Mouse (Mus musculus): ENCODE results near the gene Agpat2.
A peak's percentile ranks its signal among the peaks of the same experiment; 100 is the strongest.

Gene Agpat2

GRCm38 (mm10) chr2:26596898-26597297, 7.3 kb downstream of the Agpat2 start:
- no peak for DNase-seq (ENCODE audit: low read depth, low spot score)

- no peak for DNase-seq (ENCODE audit: low read depth, low spot score)
These were observed 8.3 kb downstream of the Agpat2 start for GRCm38 (mm10) chr2:26595725-26596435.

GRCm38 (mm10) chr2:26594934-26595724, 9.1 kb downstream of the Agpat2 start:
- DNase-seq (ENCODE audit: low read depth, low spot score): no peak

DNA sequence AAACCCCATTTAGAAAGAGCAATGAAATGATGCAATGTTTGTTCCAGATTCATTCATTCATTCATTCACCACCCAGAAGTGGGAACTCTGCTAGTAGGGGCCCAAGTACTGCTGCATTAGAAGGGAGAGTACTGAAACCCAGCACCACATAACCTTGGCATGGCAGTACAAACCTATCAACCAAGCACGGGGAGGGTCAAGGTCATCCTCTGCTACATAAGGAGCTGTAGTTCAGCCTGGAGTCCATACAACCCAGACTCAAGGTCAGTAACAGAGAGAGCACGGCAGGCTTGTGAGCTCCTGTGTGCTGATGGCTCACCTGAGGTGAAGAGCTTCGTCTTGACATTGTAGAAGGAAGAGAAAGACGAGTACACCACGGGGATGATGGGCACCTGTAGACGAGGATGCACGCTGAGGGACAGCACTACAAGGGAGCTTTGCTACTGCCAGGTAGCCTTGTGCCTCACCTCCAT, 9.7 kb downstream of the Agpat2 start:
- DNase-seq (ENCODE audit: low read depth, low spot score): no peak

- peak; percentile 30 for DNase-seq (ENCODE audit: low read depth, low spot score)
These were observed 10.2 kb downstream of the Agpat2 start for GRCm38 (mm10) chr2:26594022-26594346.

DNA sequence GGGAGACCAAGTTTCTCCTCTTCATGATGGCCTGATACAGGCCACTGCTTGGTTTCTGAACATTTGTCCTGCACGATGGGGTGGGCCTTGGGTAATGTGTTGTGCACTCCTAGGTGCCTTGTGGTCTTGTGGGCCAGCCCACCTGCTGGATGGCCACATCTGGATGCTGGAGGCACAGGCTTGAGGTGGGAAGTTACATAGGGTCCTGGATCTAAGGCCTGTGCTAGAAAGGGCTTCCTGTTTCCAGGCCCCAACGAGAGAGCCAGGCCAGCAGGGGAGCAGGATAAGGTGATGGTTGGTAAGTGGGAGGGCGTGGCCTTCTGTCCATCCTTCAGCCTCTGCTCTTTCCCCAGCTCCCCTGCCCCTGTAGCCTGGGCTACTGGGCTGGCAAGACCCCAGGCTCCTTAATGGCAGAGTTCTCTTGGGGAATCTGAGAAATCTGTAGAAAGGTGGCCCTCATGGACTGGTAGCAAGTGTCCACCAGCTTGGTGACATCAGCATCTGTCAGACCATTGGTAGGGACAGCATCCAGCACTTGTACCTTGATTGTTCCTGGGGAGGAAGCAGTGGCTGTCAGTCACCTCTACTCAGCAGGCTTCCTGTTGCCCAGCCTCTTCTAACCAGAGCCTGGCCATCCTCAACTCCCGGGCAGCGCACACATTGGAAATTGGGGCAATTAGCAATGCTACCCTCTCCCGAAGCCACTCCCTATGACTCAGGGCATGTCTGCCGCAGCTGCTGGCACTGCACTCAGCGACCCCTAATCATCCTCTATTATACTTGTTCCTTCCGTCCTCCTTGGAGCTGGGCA, 10.8 kb downstream of the Agpat2 start:
- no peak for DNase-seq (ENCODE audit: low read depth, low spot score)

DNA sequence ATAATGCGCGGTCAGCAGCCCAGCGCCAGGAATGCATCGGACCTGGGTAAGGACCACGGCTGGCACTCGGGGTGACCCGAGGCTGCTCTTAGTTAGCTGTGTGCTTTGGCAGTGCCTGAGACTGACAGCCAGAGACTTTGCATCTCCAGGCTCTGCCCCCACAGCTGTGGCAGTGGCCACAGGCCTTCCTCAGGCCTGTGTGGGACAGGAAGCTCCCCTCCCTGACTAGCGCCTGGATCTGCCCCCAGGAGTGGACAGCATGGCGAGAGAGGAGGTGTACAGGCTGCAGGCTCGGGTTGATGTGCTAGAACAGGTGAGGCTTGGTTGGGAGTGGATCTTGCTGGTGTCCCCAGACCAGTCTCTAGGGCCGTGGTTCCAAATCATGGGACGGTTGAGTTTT, 12.8 kb downstream of the Agpat2 start:
- no peak for DNase-seq (ENCODE audit: low read depth, low spot score)

DNA sequence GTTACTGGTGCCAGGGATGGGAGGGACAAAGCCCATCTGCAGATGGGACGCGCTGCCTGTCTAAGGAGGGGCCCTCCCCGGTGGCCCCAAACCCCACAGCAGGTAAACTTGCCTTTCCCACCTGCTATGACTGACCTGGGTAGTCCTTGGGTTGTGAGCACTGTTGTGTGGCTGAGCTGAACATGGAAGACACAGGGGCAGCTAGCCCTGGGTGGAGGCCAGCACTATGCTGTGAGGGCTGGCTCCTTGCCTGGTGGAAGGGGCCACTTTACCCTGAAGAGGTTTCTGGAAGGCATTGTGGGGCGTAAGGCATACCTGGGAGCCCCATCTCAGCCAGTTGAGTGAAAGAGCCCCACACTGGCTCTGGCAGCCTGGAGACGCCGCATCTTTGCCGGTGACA, 13.3 kb downstream of the Agpat2 start:
- DNase-seq (ENCODE audit: low read depth, low spot score): no peak

- DNase-seq (ENCODE audit: low read depth, low spot score): no peak
These were observed 13.9 kb downstream of the Agpat2 start for GRCm38 (mm10) chr2:26590282-26590681.

- no peak for DNase-seq (ENCODE audit: low read depth, low spot score)
These were observed 14.9 kb downstream of the Agpat2 start for GRCm38 (mm10) chr2:26589284-26589683.

DNA sequence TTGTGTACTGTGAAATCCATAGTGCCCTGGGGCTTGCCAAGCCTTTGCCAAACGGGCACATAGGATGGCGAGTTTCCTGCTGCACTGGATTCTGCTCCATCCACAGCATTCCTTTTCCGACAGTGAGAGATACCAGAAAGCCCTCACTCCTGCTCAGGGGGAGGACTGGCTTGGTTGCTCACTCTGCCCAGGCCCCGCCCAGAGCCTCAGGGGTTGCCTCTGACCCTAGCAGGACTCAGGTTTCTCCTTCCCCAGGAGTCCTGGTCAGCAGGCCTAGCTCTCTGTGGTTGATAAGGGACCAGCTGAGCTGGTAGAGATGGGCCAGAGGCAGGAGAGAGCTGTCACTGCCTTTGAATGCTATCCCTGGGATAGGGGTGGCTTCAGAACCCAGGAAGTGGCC, 15.6 kb downstream of the Agpat2 start:
- DNase-seq (ENCODE audit: low read depth, low spot score): no peak

GRCm38 (mm10) chr2:26587044-26587405, 17.2 kb downstream of the Agpat2 start:
- peak; percentile 26 for DNase-seq (ENCODE audit: low read depth, low spot score)

DNA sequence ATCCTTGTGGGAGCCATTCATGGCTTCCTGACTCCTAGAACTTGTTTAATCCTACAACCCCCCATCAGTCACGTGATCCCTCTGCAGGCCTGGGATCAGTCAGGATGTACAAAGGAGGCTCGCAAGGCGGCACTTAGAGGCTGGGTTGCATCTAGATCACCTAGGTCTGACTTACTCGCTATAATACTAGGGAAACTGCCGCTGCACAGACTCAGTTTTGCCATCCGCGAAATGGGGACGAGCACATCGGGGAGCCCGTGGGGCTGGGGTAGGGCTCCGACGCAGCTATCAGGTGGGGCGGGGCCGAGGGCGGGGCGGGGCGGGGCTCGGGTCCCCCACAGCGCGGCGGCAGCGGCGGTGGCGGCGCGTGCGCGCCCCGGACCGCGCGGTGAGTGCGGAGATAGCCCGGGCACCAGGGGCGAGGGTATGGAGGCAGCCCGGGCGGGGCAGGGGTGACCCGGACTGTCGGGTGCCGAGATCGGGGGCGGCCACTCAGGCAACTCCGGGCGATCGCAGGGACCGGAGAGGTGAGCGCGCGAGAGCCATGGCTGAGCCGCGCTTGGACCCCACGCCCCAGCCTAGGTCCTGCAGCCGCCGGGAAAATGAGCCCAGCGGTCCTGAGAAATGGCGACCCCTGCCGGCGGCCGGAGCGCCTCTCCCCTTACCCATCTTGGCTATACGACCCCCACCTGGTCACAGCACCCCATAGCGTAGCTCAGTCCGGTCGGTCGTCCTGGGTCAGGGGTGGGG, 17.7 kb downstream of the Agpat2 start, which contains the start of gene Gm20532:
Gene Gm20532 (plus strand): TSS at position 346 of the 750 bp plus-strand sequence.
- DNase-seq (ENCODE audit: low read depth, low spot score): peak; percentile 64

GRCm38 (mm10) chr2:26585713-26586112, 18.5 kb downstream of the Agpat2 start:
- no peak for DNase-seq (ENCODE audit: low read depth, low spot score)

DNA sequence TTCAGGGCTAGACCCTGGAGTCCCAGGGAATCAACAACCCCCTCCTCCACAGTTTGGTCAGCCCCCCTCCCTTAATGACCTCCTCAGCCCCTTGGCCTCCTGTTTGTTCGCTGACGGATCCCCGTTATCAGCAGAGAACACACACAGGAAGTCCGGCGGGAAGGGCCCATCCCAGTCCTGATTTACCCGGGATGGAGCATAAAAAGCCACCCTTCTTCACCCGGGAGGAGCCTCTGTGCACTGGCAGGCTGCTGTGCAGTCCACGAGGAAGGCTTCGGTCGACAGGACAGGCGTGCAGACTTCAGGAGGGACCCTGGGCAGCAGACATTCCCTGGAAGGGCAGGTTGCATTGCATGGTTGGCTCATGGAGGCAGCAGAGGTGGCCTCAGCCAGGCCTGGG, 20.6 kb downstream of the Agpat2 start:
- no peak for DNase-seq (ENCODE audit: low read depth, low spot score)

DNA sequence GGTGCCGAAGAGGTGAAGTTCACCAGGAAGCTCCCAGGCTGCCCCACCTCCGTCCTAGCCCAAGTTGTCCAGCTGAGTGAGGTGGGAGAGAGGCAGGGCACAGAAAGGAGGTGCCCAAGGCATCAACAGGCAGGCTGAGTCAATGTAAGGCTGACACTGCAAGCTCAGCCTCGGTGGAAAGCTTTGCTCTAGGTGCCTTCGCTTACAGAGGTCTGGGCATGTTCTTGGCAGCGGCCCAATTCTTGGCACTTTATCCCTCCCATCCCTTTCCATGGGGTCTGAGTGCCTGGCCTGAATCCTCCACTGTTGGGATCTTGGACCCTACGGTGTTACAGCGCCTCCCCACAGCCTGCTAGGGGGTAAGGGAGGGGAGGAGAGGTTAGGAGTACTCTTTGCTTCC, 21.5 kb downstream of the Agpat2 start:
- no peak for DNase-seq (ENCODE audit: low read depth, low spot score)

DNA sequence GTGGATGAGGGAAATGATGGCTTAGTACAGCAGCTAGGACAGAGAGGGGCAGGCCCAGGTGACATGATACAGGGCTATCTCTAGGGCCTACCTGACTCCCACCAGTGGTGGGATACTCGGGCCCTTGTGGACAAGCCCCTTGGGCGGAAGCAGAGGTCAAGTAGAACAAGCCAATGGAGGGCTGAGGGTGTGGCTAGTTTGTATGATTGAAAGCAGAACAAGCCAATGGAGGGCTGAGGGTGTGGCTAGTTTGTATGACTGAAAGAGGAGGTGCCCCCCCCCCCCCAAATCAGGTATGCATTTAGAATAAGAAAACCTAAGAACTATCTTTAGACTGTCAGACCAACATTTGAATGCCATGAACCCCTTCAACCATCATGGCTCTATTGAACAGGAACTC, 22.0 kb downstream of the Agpat2 start:
- DNase-seq (ENCODE audit: low read depth, low spot score): no peak

DNA sequence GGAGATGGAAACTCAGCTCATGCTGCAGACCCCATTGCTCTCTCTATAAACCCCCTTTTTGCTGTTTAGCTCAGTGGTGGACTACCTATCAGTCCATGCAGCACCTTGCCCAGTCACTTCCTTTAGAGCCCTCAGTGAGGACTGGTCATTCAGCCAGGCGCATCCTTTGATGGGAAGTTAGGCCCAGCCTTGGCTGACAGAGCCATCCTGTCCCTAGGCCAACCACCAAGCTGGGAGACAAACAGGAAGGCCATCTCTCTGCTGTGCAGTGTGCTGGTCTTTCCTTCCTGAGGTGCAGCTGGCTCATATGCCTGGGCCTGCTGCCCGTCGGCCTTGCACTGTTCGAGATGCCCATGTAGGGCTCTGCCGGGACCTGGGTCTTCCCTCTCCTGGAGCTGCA, 23.5 kb downstream of the Agpat2 start:
- DNase-seq (ENCODE audit: low read depth, low spot score): no peak

DNA sequence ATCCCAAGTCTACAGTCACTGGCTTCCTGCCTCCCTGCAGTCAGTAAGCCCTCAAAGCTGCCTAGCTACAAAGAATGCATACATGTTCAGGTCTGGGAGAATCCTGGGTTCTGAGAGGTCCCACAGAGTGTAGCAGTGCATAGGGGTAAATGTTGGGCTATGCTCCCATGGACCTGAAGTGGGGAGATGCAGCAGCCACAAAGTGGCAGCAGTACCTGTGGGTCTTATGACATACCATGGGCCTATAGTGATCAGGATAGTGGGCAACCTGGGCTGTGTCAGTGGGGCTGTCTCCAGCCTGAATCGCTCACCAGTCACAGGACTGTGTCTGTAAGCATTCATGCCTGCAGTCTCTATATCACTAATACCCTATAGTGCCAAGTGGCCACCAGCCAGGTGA, 24.5 kb downstream of the Agpat2 start, which contains the start of gene Egfl7:
Gene Egfl7 (plus strand): TSS at position 301 of the 400 bp plus-strand sequence.
- DNase-seq (ENCODE audit: low read depth, low spot score): no peak

DNA sequence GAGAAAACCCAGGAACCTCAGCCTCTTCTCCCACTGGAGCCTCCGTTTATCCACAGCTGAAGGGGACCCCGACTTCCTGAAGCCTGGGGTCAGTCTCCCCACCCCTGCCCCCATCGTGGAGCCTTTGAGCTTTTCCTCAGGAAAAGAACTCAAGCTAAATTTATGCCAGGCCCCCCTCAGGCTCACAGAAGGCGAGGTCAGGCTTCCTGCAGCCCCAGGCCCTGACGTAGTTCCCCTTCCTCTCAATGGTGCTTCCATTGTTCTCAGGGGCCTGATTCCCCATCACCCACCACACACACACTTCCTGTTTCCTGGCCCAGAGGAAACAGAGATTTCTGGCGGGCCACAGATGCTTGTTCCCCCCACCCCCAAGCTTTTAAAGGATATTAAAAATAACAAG, 25.8 kb downstream of the Agpat2 start:
- DNase-seq (ENCODE audit: low read depth, low spot score): no peak

DNA sequence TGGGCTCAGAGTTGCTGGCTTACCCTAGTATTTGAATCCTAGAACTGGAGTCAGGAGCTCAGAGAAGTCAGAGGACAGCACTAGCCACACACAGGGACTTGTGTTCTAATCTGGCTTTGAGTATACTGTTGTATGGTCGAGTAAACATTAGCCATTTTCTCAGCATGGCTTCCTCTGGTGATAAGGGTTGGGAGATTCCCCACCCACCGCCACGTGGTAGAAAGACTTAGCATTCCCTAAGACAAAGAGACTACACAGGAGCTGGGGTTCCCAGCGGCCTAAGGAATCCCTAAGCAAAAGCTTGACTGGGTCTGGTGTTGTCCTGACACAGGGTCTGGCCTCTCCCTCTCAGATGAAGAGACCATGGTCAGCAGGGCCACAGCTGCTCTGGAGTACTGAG, 27.8 kb downstream of the Agpat2 start:
- no peak for DNase-seq (ENCODE audit: low read depth, low spot score)

DNA sequence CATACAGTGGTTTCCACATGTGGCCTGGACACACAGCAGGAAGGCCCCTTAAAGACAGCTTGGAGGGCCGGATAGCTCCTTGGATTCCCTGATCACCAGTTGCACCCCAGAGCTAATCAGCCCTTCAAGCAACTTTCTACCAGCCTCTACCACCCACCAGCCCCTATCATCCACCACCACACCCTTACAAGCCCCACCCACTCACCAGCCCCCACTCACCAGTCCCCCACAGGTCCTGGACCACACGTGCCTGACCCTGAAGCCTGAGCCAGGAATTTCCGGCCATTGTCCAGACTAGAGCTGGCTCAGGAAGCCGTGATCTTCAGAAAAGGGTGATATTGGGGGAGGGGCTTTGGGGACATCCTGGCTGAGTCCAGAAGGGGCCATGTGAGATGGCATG, 28.4 kb downstream of the Agpat2 start:
- no peak for DNase-seq (ENCODE audit: low read depth, low spot score)

All from embryo, embryonic 11.5 days (tissue).